Mouse (Mus musculus) T-helper 2 cell (primary cell): Measurements from ENCODE around the gene Bik.

ENCODE experiments used
- in situ Hi-C: fragments of 300-600 bp; cut with MboI, MseI; formaldehyde crosslinking; loops from one replicate; pipeline ENCODE4 v1.15.1; 2025; ENCODE audit warnings: high pct_unique_total_duplicates

Bik gene

GRCm38 (mm10) chr15:83582931-83583330, 56.3 kb downstream of the Bik start:
- in situ Hi-C loops, result no loop called here

GRCm38 (mm10) chr15:83583419-83584156, 56.9 kb downstream of the Bik start:
- in situ Hi-C loops, result no loop called here

- in situ Hi-C loops, result no loop called here
These were observed 58.1 kb downstream of the Bik start for GRCm38 (mm10) chr15:83584741-83585220.

GRCm38 (mm10) chr15:83590841-83591240, 64.2 kb downstream of the Bik start:
- in situ Hi-C loops, result no loop called here

GRCm38 (mm10) chr15:83591758-83592157, 65.1 kb downstream of the Bik start:
- in situ Hi-C loops, result no loop called here

GRCm38 (mm10) chr15:83592260-83593188, 65.9 kb downstream of the Bik start:
- in situ Hi-C loops, result no loop called here

- in situ Hi-C loops, result no loop called here
These were observed 66.5 kb downstream of the Bik start for GRCm38 (mm10) chr15:83593189-83593585.

GRCm38 (mm10) chr15:83593702-83594512, 67.2 kb downstream of the Bik start:
- in situ Hi-C loops, result no loop called here
